Mouse (Mus musculus): ENCODE measurements around the gene Lrrc75a. TPM values are rescaled to one million over a fixed set of nuclear protein-coding genes. Genes with fewer than 3 reads are reported as not detected.

Lrrc75a gene
- polyA plus RNA-seq, 1 experiment from 2014 or later = 13.6 TPM

- DNase-seq (ENCODE audit: low spot score) (no peak), ATAC-seq (ENCODE audit: insufficient read depth, low FRiP score, low TSS enrichment) (no peak)
- H3K4me3 ChIP-seq (ENCODE audit: low read depth, low read length) = peak overlapping the region; percentile 75; the same call in 1 of the 2 replicates
- no peak overlapping the region for H3K9ac ChIP-seq (ENCODE audit: low read length)
- 54% methylated on average over 7 of the region's 7 CpGs for WGBS
- H3K4me2 ChIP-seq (ENCODE audit: low read depth) = peak overlapping the region; percentile 99
- peaks cover 16% of the 10 kb centered on the region for H3K4me1 ChIP-seq (ENCODE audit: control insufficient read depth, insufficient read depth, low read length)
- no peaks in the 10 kb centered on the region for H3K9me3 ChIP-seq (ENCODE audit: control insufficient read depth, low read length)
- no peaks in the 10 kb centered on the region for H3K36me3 ChIP-seq (ENCODE audit: control insufficient read depth, insufficient read depth, low read length)
- no peaks in the 10 kb centered on the region for H3K27me3 ChIP-seq (ENCODE audit: control insufficient read depth, insufficient read depth, low read length)
- H3K27ac ChIP-seq (ENCODE audit: low read depth, low read length) = no peak overlapping the region
These were observed 1.3 kb downstream of the Lrrc75a start for GRCm38 (mm10) chr11:62646958-62647515.

GRCm38 (mm10) chr11:62646495-62646843 is 1.9 kb downstream of the Lrrc75a start:
- WGBS = 68% methylated on average over 4 of the region's 4 CpGs
- H3K9ac ChIP-seq (ENCODE audit: low read length) = no peak overlapping the region
- H3K4me1 ChIP-seq (ENCODE audit: control insufficient read depth, insufficient read depth, low read length) = peaks cover 16% of the 10 kb centered on the region
- H3K4me3 ChIP-seq (ENCODE audit: low read depth, low read length) = no peak overlapping the region
- H3K4me2 ChIP-seq (ENCODE audit: low read depth) = peak overlapping the region; percentile 30
- no peaks in the 10 kb centered on the region for H3K36me3 ChIP-seq (ENCODE audit: control insufficient read depth, insufficient read depth, low read length)
- DNase-seq (ENCODE audit: low spot score) (no peak), ATAC-seq (ENCODE audit: insufficient read depth, low FRiP score, low TSS enrichment) (no peak)
- H3K9me3 ChIP-seq (ENCODE audit: control insufficient read depth, low read length) = no peaks in the 10 kb centered on the region
- H3K27me3 ChIP-seq (ENCODE audit: control insufficient read depth, insufficient read depth, low read length) = no peaks in the 10 kb centered on the region
- H3K27ac ChIP-seq (ENCODE audit: low read depth, low read length) = no peak overlapping the region

- Histone ChIP-seq H3K4me3 (ENCODE audit: low read depth, low read length) (no peak overlapping the region), H3K4me2 (ENCODE audit: low read depth) (peak overlapping the region; percentile 30), H3K9ac (ENCODE audit: low read length) (no peak overlapping the region), H3K27me3 (ENCODE audit: control insufficient read depth, insufficient read depth, low read length) (no peaks in the 10 kb centered on the region), H3K36me3 (ENCODE audit: control insufficient read depth, insufficient read depth, low read length) (no peaks in the 10 kb centered on the region), H3K27ac (ENCODE audit: low read depth, low read length) (no peak overlapping the region), H3K9me3 (ENCODE audit: control insufficient read depth, low read length) (no peaks in the 10 kb centered on the region), H3K4me1 (ENCODE audit: control insufficient read depth, insufficient read depth, low read length) (peaks cover 16% of the 10 kb centered on the region)
- WGBS = 48% methylated on average over 8 of the region's 8 CpGs
- DNase-seq (ENCODE audit: low spot score) (no peak), ATAC-seq (ENCODE audit: insufficient read depth, low FRiP score, low TSS enrichment) (no peak)
These were observed 2.4 kb downstream of the Lrrc75a start for GRCm38 (mm10) chr11:62645732-62646494.

GRCm38 (mm10) chr11:62645337-62645675 is 3.0 kb downstream of the Lrrc75a start:
- WGBS = 89% methylated on average over 4 of the region's 4 CpGs
- no peaks in the 10 kb centered on the region for H3K27me3 ChIP-seq (ENCODE audit: control insufficient read depth, insufficient read depth, low read length)
- H3K4me2 ChIP-seq (ENCODE audit: low read depth) = no peak overlapping the region
- H3K27ac ChIP-seq (ENCODE audit: low read depth, low read length) = no peak overlapping the region
- no peak overlapping the region for H3K4me3 ChIP-seq (ENCODE audit: low read depth, low read length)
- H3K36me3 ChIP-seq (ENCODE audit: control insufficient read depth, insufficient read depth, low read length) = no peaks in the 10 kb centered on the region; the same call in 1 of the 2 replicates
- no peak overlapping the region for H3K9ac ChIP-seq (ENCODE audit: low read length)
- H3K9me3 ChIP-seq (ENCODE audit: control insufficient read depth, low read length) = no peaks in the 10 kb centered on the region
- no peak for DNase-seq (ENCODE audit: low spot score)
- ATAC-seq (ENCODE audit: insufficient read depth, low FRiP score, low TSS enrichment) = no peak
- H3K4me1 ChIP-seq (ENCODE audit: control insufficient read depth, insufficient read depth, low read length) = peaks cover 16% of the 10 kb centered on the region

- Histone ChIP-seq H3K27ac (ENCODE audit: low read depth, low read length) (no peak overlapping the region), H3K4me3 (ENCODE audit: low read depth, low read length) (no peak overlapping the region), H3K4me2 (ENCODE audit: low read depth) (no peak overlapping the region), H3K9me3 (ENCODE audit: control insufficient read depth, low read length) (no peaks in the 10 kb centered on the region), H3K36me3 (ENCODE audit: control insufficient read depth, insufficient read depth, low read length) (no peaks in the 10 kb centered on the region; the same call in 1 of the 2 replicates), H3K9ac (ENCODE audit: low read length) (no peak overlapping the region), H3K27me3 (ENCODE audit: control insufficient read depth, insufficient read depth, low read length) (no peaks in the 10 kb centered on the region), H3K4me1 (ENCODE audit: control insufficient read depth, insufficient read depth, low read length) (peaks cover 16% of the 10 kb centered on the region)
- WGBS = 89% methylated on average over 5 of the region's 5 CpGs
- DNase-seq (ENCODE audit: low spot score) (no peak), ATAC-seq (ENCODE audit: insufficient read depth, low FRiP score, low TSS enrichment) (no peak)
These were observed 3.6 kb downstream of the Lrrc75a start for GRCm38 (mm10) chr11:62644602-62645336.

GRCm38 (mm10) chr11:62643681-62644363 is 4.5 kb downstream of the Lrrc75a start:
- H3K27ac ChIP-seq (ENCODE audit: low read depth, low read length) = no peak overlapping the region
- H3K9me3 ChIP-seq (ENCODE audit: control insufficient read depth, low read length) = no peaks in the 10 kb centered on the region
- no peak overlapping the region for H3K4me2 ChIP-seq (ENCODE audit: low read depth)
- peaks cover 16% of the 10 kb centered on the region for H3K4me1 ChIP-seq (ENCODE audit: control insufficient read depth, insufficient read depth, low read length)
- no peak overlapping the region for H3K9ac ChIP-seq (ENCODE audit: low read length)
- no peak overlapping the region for H3K4me3 ChIP-seq (ENCODE audit: low read depth, low read length)
- no peaks in the 10 kb centered on the region; the same call in 1 of the 2 replicates for H3K36me3 ChIP-seq (ENCODE audit: control insufficient read depth, insufficient read depth, low read length)
- no peak for DNase-seq (ENCODE audit: low spot score)
- 88% methylated on average over 10 of the region's 10 CpGs for WGBS
- H3K27me3 ChIP-seq (ENCODE audit: control insufficient read depth, insufficient read depth, low read length) = no peaks in the 10 kb centered on the region
- no peak for ATAC-seq (ENCODE audit: insufficient read depth, low FRiP score, low TSS enrichment)

- no peaks in the 10 kb centered on the region; the same call in 1 of the 2 replicates for H3K36me3 ChIP-seq (ENCODE audit: control insufficient read depth, insufficient read depth, low read length)
- no peak overlapping the region for H3K9ac ChIP-seq (ENCODE audit: low read length)
- no peak overlapping the region for H3K4me2 ChIP-seq (ENCODE audit: low read depth)
- DNase-seq (ENCODE audit: low spot score) (no peak), ATAC-seq (ENCODE audit: insufficient read depth, low FRiP score, low TSS enrichment) (no peak)
- WGBS = 87% methylated on average over 8 of the region's 8 CpGs
- H3K9me3 ChIP-seq (ENCODE audit: control insufficient read depth, low read length) = no peaks in the 10 kb centered on the region
- no peaks in the 10 kb centered on the region for H3K27me3 ChIP-seq (ENCODE audit: control insufficient read depth, insufficient read depth, low read length)
- no peak overlapping the region for H3K4me3 ChIP-seq (ENCODE audit: low read depth, low read length)
- peaks cover 16% of the 10 kb centered on the region for H3K4me1 ChIP-seq (ENCODE audit: control insufficient read depth, insufficient read depth, low read length)
- H3K27ac ChIP-seq (ENCODE audit: low read depth, low read length) = no peak overlapping the region
These were observed 5.2 kb downstream of the Lrrc75a start for GRCm38 (mm10) chr11:62643011-62643631.

GRCm38 (mm10) chr11:62642023-62642844 is 6.1 kb downstream of the Lrrc75a start:
- Histone ChIP-seq H3K4me3 (ENCODE audit: low read depth, low read length) (no peak overlapping the region), H3K9me3 (ENCODE audit: control insufficient read depth, low read length) (no peaks in the 10 kb centered on the region), H3K4me1 (ENCODE audit: control insufficient read depth, insufficient read depth, low read length) (peaks cover 10% of the 10 kb centered on the region), H3K9ac (ENCODE audit: low read length) (no peak overlapping the region), H3K36me3 (ENCODE audit: control insufficient read depth, insufficient read depth, low read length) (no peaks in the 10 kb centered on the region; the same call in 1 of the 2 replicates), H3K27ac (ENCODE audit: low read depth, low read length) (no peak overlapping the region), H3K4me2 (ENCODE audit: low read depth) (no peak overlapping the region), H3K27me3 (ENCODE audit: control insufficient read depth, insufficient read depth, low read length) (no peaks in the 10 kb centered on the region)
- DNase-seq (ENCODE audit: low spot score) = no peak
- 73% methylated on average over 11 of the region's 11 CpGs for WGBS
- no peak for ATAC-seq (ENCODE audit: insufficient read depth, low FRiP score, low TSS enrichment)
